Mouse (Mus musculus) spleen, adult 18-20 months (tissue): ENCODE measurements at regions not wholly inside any gene's neighbourhood (a gene's known extent, or its start where the extent isn't known, plus 50 kb on each side); places are given as distances from the start of the nearest gene placed in this dataset.

ENCODE experiments used
- DNase-seq, 2 experiments: peaks; one replicate each; pipeline ENCODE4 v3.0.0; 2022; ENCODE audit warnings: mixed read lengths in 2 of 2

GRCm38 (mm10) chr10:111558675-111559340 is 52.7 kb downstream of the Phlda1 start:
- no peak for DNase-seq

GRCm38 (mm10) chr10:111559341-111560246 is 53.5 kb downstream of the Phlda1 start:
- DNase-seq: no peak

GRCm38 (mm10) chr10:111562628-111563027 is 56.5 kb downstream of the Phlda1 start:
- DNase-seq: no peak

- no peak for DNase-seq
Observed at GRCm38 (mm10) chr10:111566873-111567381, 60.8 kb downstream of the Phlda1 start.

- no peak for DNase-seq
Observed at GRCm38 (mm10) chr10:111570501-111571258, 64.6 kb downstream of the Phlda1 start.

DNA sequence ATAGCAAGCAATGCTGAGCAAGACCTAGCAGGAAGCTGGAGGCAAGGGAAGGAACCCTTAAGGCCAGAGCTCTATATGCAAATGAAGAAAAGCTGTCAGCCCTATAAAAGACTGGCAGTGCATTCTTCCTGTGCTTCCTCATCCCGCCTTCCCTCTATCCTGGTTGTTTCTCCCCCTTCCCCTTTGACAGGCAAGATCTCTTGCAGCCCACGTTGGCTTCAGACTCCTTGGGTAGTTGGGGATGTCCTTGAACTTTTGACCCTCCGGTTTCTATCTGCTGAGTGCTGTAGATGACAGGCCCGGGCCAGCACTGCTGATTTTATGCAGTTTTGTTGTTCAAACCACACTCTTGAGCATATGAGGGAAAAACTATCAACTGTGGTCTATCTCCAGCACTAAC is 68.1 kb downstream of the Phlda1 start:
- no peak for DNase-seq

DNA sequence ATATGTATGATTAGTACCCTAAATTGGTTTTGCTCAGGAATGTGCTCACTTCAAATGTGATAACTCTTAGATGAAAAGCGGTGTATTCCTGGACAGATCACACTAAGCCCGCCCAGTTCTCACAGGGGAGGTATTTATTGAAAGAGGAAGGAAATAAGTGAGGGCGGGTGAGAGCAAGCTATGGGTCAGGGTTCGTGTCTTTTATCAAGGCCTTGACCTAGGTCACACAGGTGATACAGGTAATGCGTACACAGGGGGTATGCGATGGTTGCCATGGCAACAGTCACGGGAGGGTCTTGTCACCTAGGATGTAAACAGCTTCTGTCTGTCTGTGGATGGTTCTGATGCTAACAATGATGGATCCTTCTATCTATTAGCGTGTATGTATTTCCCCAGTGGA is 68.7 kb downstream of the Phlda1 start:
- DNase-seq: no peak

- no peak for DNase-seq
Observed at GRCm38 (mm10) chr10:111575256-111575655, 69.2 kb downstream of the Phlda1 start.

GRCm38 (mm10) chr10:111575926-111576325 is 69.8 kb downstream of the Phlda1 start:
- no peak for DNase-seq

DNA sequence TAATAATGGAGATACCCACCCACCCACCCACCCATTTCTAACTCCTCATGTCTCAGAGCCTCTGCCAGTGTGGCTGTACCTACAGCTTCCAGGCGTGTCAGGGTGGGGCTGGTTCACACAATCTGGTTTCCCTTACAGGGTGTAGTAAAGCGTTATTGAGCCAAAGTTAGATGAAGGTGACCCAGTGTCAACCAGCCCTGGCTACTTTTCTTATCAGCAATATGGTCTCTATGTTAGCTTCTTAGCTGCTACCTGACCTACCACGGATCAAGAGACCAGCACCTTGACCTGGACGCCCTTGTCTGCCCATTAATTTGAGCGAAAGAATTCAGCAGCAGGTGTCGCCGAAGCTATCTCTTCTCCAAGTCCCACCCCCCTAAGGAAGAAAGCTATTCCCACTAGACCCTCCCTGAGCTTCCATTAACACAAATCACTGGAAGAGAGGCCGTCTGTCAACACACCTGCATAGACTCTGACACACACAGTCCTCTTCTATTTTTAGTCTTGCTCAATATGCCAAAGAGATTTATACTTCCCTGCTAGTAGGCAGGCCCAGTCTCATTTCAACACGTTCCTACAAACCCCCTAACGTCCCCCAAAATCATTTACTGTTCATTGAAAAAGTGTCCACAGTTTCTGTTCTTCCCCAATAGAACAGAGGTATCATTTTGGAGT is 70.4 kb downstream of the Phlda1 start:
- no peak for DNase-seq

- DNase-seq: no peak
Observed at GRCm38 (mm10) chr10:111578536-111578935, 72.5 kb downstream of the Phlda1 start.

DNA sequence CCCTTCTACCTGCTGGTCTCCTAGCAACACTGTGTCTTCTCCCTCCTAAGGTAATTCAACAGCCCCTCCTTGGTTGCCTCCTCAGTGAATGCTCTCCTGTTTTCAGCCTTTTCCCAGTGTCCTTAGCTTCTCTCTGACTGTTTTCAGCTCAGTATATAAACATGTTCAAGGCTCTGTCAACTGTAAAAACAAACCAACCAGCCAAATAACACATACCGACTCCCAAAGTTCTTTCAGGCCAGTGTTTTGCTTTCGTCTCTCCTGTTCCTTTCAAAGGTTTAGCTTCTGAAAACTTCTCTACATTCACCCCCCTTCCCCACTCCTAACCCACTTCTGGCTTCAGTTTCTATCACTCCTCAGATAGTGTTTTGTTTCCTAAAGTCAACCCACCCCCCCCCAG is 73.4 kb downstream of the Phlda1 start:
- DNase-seq: no peak

DNA sequence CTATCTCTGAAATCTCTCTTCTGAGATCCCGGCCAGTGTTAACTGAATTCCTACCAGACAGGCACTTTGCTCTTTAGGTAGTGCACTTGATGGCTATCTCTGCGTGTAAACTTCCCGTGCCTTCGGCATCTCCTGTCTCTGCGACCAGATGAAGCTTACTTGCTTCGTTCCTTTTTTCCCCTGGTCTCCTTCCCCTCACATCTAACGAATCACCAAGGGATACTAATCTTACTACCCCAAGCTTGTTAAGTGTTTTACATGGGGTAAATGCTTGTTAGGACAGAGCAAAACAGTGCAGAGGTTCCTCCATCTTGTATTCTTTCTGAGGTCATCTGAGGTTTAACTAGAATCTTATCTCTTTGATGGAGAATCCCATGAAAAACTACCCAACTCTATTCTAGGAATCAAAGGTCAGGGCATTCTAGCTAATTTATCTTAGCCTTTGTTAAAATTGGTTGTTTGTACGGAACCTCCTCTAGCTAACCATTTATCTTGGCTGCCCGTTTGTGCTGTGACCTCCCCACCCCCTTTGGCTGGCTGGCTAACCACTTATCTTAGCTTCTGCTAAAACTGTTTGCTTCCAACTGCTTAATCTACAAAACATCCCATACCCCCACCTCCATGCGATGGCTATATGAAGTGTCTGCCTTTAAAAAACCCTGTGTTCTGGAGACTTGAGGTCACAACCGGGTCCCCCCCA is 74.5 kb downstream of the Phlda1 start:
- no peak for DNase-seq

DNA sequence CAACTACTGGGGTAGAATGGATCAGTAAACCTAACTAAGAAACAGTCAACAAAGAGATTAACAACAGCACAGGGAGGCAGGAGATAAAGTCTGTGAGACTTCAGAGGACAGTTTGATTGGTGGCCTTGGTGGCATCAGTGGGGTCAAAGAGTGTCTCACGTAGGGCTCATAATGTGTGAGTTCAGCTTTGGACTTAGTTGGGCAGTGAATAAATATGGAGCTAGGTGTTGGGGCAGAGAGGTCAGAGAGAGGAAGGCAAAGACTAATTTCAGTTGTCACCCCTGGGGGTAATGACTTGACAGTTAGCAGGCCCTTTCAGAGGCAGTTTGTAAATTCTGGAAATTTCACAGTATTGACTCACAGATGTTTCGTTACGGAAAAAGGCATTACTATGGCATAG is 75.8 kb downstream of the Phlda1 start:
- DNase-seq: no peak

DNA sequence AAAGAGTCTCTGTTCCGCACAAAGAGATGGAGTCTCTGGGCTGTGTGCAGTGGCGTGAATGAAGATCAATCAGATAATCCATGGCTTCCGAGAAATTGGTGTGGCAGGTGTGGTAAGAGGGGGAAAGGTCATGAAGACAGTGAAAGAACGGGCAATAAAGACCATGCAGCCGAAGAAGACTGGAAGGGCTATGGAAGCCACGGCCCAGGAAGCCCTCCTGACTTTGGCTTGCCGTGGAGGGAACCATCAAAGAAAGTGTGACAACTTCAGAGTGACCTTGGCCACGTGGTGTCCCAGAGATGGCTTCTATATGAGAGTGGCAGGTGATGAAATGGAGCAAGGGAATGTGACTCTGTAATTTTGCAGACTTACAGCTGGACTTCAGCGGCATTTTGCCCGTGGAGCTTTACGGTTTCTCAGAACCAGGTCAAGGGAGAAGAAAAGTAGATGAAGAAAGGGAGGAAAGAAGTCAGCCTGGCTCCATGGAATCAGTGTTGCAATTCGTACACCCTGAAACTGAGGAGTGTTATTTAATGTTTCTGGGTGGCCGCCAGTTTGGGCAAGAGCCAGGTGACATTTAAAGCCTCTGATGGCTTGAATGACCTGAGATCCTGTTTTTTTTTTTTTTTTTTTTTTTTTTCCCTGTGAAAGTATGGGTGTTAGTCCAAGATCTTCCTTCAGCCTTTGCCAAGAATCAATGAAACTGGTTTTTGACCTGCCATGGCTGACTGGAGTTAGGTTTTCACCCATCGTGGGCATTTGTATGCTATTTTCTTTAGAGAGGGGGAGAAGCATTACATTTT is 76.4 kb downstream of the Phlda1 start:
- no peak for DNase-seq

DNA sequence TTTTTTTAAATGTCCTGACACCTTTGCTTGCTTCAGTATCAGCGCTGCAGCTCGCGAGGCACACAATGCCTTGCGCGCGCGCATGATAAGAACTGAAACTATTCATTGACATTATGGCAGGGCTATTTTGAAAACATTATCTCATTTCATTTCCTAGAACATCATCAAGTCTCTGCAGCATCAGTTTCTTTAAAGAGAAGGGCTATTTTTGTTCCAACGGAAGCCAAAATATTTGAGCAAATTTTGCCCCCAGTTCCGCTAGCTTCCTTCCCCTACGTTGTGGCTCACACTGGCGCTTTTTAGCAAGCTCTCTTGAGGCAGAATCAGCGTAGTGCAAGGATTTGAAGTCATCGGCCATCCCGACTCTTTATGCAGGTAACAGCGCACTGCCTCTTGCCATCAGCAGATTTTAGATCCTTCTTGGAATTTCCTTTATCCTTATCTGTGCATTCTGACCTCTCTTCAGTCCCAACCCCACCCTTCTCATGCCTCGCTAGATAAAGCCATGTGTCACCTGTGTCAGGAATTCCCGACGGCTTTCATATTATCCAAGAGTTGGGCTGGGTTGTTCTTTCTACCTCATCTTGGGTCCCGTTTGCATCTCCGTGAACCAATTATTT is 77.1 kb downstream of the Phlda1 start:
- DNase-seq: no peak

- no peak for DNase-seq
Observed at GRCm38 (mm10) chr10:111583744-111584152, 77.7 kb downstream of the Phlda1 start.

GRCm38 (mm10) chr10:111587891-111588611 is 82.0 kb downstream of the Phlda1 start:
- DNase-seq: no peak

DNA sequence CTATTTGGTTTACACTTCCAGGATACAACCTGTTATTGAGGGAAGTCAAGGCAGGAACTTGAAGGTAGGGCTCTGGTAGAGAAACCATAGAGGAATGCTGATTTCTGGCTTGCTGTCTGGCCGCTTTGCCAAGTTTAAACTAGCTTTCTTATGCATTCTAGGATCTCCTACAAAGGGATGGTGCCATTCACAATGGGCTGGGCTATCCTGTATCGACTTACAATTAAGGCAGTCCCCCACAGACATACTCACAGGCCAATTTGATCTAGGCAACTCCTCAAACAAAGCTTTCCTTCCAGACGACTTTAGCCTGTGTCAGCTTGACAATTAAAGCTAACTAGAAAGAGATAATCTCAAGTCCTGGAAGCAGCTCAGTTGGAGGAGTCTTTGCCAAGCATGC is 83.1 kb downstream of the Phlda1 start:
- DNase-seq: no peak
